Mouse (Mus musculus): ENCODE data around the gene 2310057M21Rik.

Gene 2310057M21Rik

GRCm38 (mm10) chr7:131322192-131322591, 40.4 kb downstream of the 2310057M21Rik start, which contains the start of gene Cuzd1:
Cuzd1 (minus strand) TSS chr7:131322292.
- DNase-seq (ENCODE audit: low spot score in 2 of 2), result no peak

GRCm38 (mm10) chr7:131318340-131318739, 44.2 kb downstream of the 2310057M21Rik start:
- no peak for DNase-seq (ENCODE audit: low spot score in 2 of 2)

GRCm38 (mm10) chr7:131317587-131317986, 45.0 kb downstream of the 2310057M21Rik start:
- DNase-seq (ENCODE audit: low spot score in 2 of 2), result no peak

- no peak for DNase-seq (ENCODE audit: low spot score in 2 of 2)
These were observed 48.1 kb downstream of the 2310057M21Rik start for GRCm38 (mm10) chr7:131314493-131314892.

- no peak for DNase-seq (ENCODE audit: low spot score in 2 of 2)
These were observed 55.8 kb downstream of the 2310057M21Rik start for GRCm38 (mm10) chr7:131306733-131307132.

- no peak for DNase-seq (ENCODE audit: low spot score in 2 of 2)
These were observed 59.2 kb downstream of the 2310057M21Rik start for GRCm38 (mm10) chr7:131303340-131303739.

GRCm38 (mm10) chr7:131297151-131297550, 65.4 kb downstream of the 2310057M21Rik start:
- no peak for DNase-seq (ENCODE audit: low spot score in 2 of 2)
